Mouse (Mus musculus): Measurements from ENCODE around the gene Olfr555.

- TF ChIP-seq POLR2A (IDR thresholded peaks at IDR 0.05; ENCODE audit: extremely low read depth, insufficient read depth, low read length) (no peak), CTCF (IDR thresholded peaks at IDR 0.05; ENCODE audit: extremely low read depth, insufficient read depth, low read length) (no peak)
Measured at GRCm38 (mm10) chr7:102658523-102658922, at the start of gene Olfr555.

Measured in cortical plate, adult 2 months (tissue).